Mouse (Mus musculus) E14TG2a.4 (cell line): ENCODE data around the gene Phyhipl.

ENCODE experiments used
- CTCF ChIP-seq: conservative IDR thresholded peaks from 2 replicates; pipeline ENCODE4 v1.5.1; 2014; ENCODE audit warnings: low read length
- NANOG ChIP-seq: IDR thresholded peaks from 2 replicates; pipeline ENCODE4 v1.6.1; 2014; ENCODE audit warnings: borderline replicate concordance, low read length, mixed read lengths
- POU5F1 ChIP-seq: IDR thresholded peaks from 2 replicates; pipeline ENCODE4 v1.6.1; 2014; ENCODE audit warnings: low read length, borderline replicate concordance

DNA sequence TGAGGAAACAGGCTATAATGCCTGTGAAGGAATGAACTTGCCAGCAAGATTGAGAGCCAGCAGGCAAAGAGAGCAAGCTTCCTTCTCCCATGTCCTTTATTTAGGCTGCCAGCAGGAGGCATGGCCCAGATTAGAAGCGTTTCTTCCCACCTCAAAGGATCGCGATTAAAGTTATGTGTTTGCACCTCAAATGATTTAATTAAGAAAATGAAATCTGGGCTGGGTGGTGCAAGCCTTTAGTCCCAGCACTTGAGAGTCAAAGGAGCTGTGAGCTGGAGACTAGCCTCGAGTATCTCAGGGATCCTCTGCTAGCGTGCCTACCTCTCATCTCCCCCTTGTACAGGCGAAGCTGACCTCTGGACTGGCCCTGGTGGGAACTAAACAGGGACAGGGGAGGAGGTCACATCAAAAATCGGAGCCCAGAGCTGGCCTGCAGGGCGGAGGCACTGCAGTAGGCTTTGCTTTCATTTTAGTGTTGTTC lies 122.4 kb downstream of the Phyhipl start:
- TF ChIP-seq CTCF (no peak), NANOG (no peak), POU5F1 (no peak)
